Mouse (Mus musculus): ENCODE data around the gene Rpl26.

- no peak for TF ChIP-seq CTCF (IDR thresholded peaks at IDR 0.05; ENCODE audit: low read depth, low read length)
- TF ChIP-seq POLR2A (IDR thresholded peaks at IDR 0.05; ENCODE audit: insufficient read depth, low read length), result no peak
These were observed 47.6 kb upstream of the Rpl26 start for GRCm38 (mm10) chr11:68853611-68854401.
